Mouse (Mus musculus): ENCODE results near the gene Alppl2. TPM values are rescaled to one million over a fixed set of nuclear protein-coding genes. Genes with fewer than 3 reads are reported as not detected.

Gene Alppl2
- polyA plus RNA-seq (2014; fragmentation: Nextera tagmentation; extraction: Ambion mirVana) = not detected in 2 replicates

DNA sequence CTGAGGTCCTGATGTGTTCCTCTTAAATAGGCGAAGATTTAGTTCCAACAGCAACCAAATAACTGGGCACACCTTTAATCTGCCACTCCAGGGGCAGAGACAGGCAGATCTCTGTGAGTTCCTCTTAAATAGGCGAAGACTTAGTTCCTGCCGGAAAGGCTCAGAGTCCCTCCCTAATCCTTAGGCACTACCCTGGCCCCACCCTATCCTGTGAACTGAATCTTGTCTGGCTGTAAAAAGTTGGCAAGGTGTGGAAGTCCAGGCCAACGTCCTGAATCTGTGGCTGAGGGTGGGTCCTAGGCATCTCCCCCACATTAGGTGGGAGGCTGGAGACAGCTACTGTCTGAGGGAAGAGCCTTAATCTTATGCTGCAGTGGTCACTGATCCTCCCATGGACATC, at the start of gene Alppl2:
Alppl2 (minus strand) TSS at position 101 of the 400 bp plus-strand sequence.
- H3K4me1 ChIP-seq (ENCODE audit: control insufficient read depth, insufficient read depth, low read length) = no peaks in the 10 kb centered on the region
- WGBS = 75% methylated on average over 4 of the region's 4 CpGs
- no peak for ATAC-seq (replicated peaks; ENCODE audit: insufficient number of reproducible peaks, low FRiP score, low TSS enrichment, low read depth)

DNA sequence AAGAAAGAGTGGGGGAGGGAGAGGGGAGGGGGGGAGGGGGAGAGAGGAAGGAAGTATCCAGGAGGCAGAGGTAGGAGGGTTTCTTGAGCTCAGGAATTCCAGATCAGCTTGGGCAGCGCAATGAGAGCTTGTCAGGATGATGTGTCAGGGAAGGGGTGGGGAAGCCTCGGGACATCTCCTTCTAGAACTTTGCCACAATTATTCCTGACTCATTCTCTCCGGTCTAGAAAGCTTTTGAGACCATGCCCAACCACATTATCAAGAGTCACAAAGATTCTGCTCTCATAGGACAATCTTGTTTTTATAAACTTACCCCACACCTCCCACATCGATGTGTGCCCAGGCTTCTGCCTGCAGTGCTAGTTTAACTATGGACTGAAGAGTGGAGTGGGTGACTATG, 42.1 kb upstream of the Alppl2 start:
- WGBS = 78% methylated on average over 4 of the region's 4 CpGs
- Histone ChIP-seq H3K4me1 (ENCODE audit: control insufficient read depth, insufficient read depth, low read length) (no peaks in the 10 kb centered on the region), H3K9ac (replicated peaks; ENCODE audit: low read length) (no peak overlapping the region), H3K27ac (replicated peaks; ENCODE audit: low read depth, low read length) (no peak overlapping the region), H3K27me3 (ENCODE audit: control insufficient read depth, insufficient read depth, low read length) (peaks cover 17% of the 10 kb centered on the region), H3K36me3 (replicated peaks; ENCODE audit: control insufficient read depth, insufficient read depth, low read depth, low read length) (no peaks in the 10 kb centered on the region), H3K4me2 (ENCODE audit: low read depth, low read length) (no peak overlapping the region), H3K4me3 (ENCODE audit: low read depth, low read length) (no peak overlapping the region), H3K9me3 (replicated peaks; ENCODE audit: control insufficient read depth, low read length) (no peaks in the 10 kb centered on the region)
- no peak for DNase-seq (ENCODE audit: low spot score)
- no peak for ATAC-seq (replicated peaks; ENCODE audit: insufficient number of reproducible peaks, low FRiP score, low TSS enrichment, low read depth)

More for the DNA sequence above, at the start of gene Alppl2:
- no peak within 1 kb of the TSS for H3K27ac ChIP-seq (replicated peaks; ENCODE audit: low read depth, low read length)
- H3K9ac ChIP-seq (replicated peaks; ENCODE audit: low read length) = no peak within 1 kb of the TSS
- no peaks in the 10 kb centered on the region for H3K9me3 ChIP-seq (replicated peaks; ENCODE audit: control insufficient read depth, low read length)
- no peak within 1 kb of the TSS for H3K4me2 ChIP-seq (ENCODE audit: low read depth, low read length)
- no peak within 1 kb of the TSS for H3K4me3 ChIP-seq (ENCODE audit: low read depth, low read length)
- no peaks in the 10 kb centered on the region for H3K36me3 ChIP-seq (replicated peaks; ENCODE audit: control insufficient read depth, insufficient read depth, low read depth, low read length)
- DNase-seq (ENCODE audit: low spot score) = no peak
- no peaks in the 10 kb centered on the region for H3K27me3 ChIP-seq (ENCODE audit: control insufficient read depth, insufficient read depth, low read length)

DNA sequence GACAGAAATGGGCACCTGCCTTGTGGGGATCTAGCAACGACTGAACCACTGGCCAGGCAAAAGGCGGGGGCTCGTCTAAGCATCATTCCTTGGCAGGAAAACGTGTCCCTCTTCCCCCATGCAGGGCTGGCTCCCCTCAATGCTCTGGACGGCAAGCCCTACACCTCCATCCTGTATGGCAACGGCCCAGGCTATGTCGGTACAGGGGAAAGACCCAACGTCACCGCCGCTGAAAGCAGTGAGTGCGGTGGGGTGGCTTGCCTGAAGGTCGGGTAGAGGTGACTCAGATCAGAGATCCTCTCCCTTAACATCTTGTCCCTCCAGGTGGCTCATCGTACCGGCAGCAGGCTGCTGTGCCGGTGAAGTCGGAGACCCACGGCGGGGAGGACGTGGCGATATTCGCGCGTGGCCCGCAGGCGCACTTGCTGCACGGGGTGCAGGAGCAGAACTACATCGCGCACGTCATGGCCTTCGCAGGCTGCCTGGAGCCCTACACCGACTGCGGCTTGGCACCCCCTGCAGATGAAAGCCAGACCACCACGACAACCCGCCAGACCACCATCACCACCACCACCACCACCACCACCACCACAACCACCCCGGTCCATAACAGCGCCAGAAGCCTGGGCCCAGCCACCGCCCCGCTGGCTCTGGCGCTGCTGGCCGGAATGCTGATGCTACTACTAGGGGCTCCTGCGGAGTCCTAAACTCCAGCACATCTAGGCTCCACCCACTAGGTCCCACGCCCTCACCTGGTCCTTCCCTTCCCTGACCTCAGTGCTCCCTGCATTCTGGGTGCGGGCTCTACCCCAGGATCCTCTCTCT, 37.7 kb upstream of the Alppl2 start:
- no peak overlapping the region for H3K27ac ChIP-seq (replicated peaks; ENCODE audit: low read depth, low read length)
- H3K27me3 ChIP-seq (ENCODE audit: control insufficient read depth, insufficient read depth, low read length) = peaks cover 22% of the 10 kb centered on the region
- WGBS = 9% methylated on average over 43 of the region's 43 CpGs
- H3K4me3 ChIP-seq (ENCODE audit: low read depth, low read length) = peak overlapping the region; percentile 10; the same call in 1 of the 2 replicates
- H3K9ac ChIP-seq (replicated peaks; ENCODE audit: low read length) = 0 out of 2 replicates have a peak overlapping the region, but pooled peaks have one; percentile 13
- H3K36me3 ChIP-seq (replicated peaks; ENCODE audit: control insufficient read depth, insufficient read depth, low read depth, low read length) = no peaks in the 10 kb centered on the region
- ATAC-seq (replicated peaks; ENCODE audit: insufficient number of reproducible peaks, low FRiP score, low TSS enrichment, low read depth) (no peak), DNase-seq (ENCODE audit: low spot score) (no peak)
- H3K4me2 ChIP-seq (ENCODE audit: low read depth, low read length) = peak overlapping the region; percentile 16
- no peaks in the 10 kb centered on the region for H3K9me3 ChIP-seq (replicated peaks; ENCODE audit: control insufficient read depth, low read length)
- H3K4me1 ChIP-seq (ENCODE audit: control insufficient read depth, insufficient read depth, low read length) = no peaks in the 10 kb centered on the region

DNA sequence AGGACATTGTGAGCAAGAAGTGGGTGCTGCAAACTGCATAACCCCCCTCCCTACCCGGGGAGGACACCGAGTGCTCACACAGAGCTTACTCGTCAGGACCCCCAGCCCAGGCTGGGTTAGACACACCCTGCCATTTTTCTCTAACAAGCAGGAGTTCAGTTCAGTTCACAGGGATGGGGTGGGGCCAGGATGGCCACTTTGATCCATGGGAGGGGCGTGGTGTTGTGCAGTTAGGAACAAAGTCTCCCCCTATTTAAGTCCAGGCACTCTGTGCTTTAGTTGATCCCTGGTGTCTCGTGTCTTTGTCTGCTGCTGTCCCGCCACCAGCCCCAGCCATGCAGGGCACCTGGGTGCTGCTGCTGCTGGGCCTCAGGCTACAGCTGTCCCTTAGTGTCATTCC, 34.9 kb upstream of the Alppl2 start, which contains the start of gene Akp3:
Akp3 (plus strand) TSS at position 301 of the 400 bp plus-strand sequence.
- WGBS = 81% methylated on average over 6 of the region's 6 CpGs
- DNase-seq (ENCODE audit: low spot score) = no peak
- no peak within 1 kb of the TSS for H3K27ac ChIP-seq (replicated peaks; ENCODE audit: low read depth, low read length)
- H3K36me3 ChIP-seq (replicated peaks; ENCODE audit: control insufficient read depth, insufficient read depth, low read depth, low read length) = no peaks in the 10 kb centered on the region
- H3K4me1 ChIP-seq (ENCODE audit: control insufficient read depth, insufficient read depth, low read length) = no peaks in the 10 kb centered on the region
- no peak within 1 kb of the TSS for H3K4me2 ChIP-seq (ENCODE audit: low read depth, low read length)
- no peak within 1 kb of the TSS for H3K9ac ChIP-seq (replicated peaks; ENCODE audit: low read length)
- H3K4me3 ChIP-seq (ENCODE audit: low read depth, low read length) = no peak within 1 kb of the TSS
- no peak for ATAC-seq (replicated peaks; ENCODE audit: insufficient number of reproducible peaks, low FRiP score, low TSS enrichment, low read depth)
- H3K9me3 ChIP-seq (replicated peaks; ENCODE audit: control insufficient read depth, low read length) = no peaks in the 10 kb centered on the region
- H3K27me3 ChIP-seq (ENCODE audit: control insufficient read depth, insufficient read depth, low read length) = peaks cover 22% of the 10 kb centered on the region

DNA sequence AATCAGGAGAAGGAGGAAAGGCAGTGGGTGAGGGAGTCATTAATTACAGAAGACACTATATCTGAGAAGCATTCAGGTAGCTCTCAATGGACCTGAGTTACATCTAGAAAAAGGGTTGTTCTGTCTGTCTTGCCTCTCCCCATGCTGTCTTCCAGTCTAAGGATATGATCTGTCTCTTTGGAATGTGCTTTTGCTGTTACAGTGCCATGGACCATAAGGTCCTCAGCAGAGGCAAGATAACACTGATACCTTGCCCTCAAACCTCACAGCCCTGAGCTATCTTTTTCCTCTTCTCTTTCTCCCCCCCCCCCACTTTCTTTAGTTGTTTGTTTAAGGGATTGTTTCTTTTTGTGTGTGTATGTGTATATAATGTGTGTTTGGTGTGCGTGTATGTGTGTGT, 25.1 kb upstream of the Alppl2 start:
- 83% methylated on average over 1 of the region's 1 CpGs for WGBS
- no peak overlapping the region for H3K4me2 ChIP-seq (ENCODE audit: low read depth, low read length)
- no peak overlapping the region for H3K4me3 ChIP-seq (ENCODE audit: low read depth, low read length)
- H3K4me1 ChIP-seq (ENCODE audit: control insufficient read depth, insufficient read depth, low read length) = no peaks in the 10 kb centered on the region
- DNase-seq (ENCODE audit: low spot score) (no peak), ATAC-seq (replicated peaks; ENCODE audit: insufficient number of reproducible peaks, low FRiP score, low TSS enrichment, low read depth) (no peak)
- no peak overlapping the region for H3K9ac ChIP-seq (replicated peaks; ENCODE audit: low read length)
- H3K9me3 ChIP-seq (replicated peaks; ENCODE audit: control insufficient read depth, low read length) = no peaks in the 10 kb centered on the region
- H3K27ac ChIP-seq (replicated peaks; ENCODE audit: low read depth, low read length) = no peak overlapping the region
- H3K27me3 ChIP-seq (ENCODE audit: control insufficient read depth, insufficient read depth, low read length) = no peaks in the 10 kb centered on the region
- no peaks in the 10 kb centered on the region for H3K36me3 ChIP-seq (replicated peaks; ENCODE audit: control insufficient read depth, insufficient read depth, low read depth, low read length)

GRCm38 (mm10) chr1:87111719-87112354, 22.1 kb upstream of the Alppl2 start:
- DNase-seq (ENCODE audit: low spot score) (peak; percentile 39), ATAC-seq (replicated peaks; ENCODE audit: insufficient number of reproducible peaks, low FRiP score, low TSS enrichment, low read depth) (no peak)
- WGBS = 37% methylated on average over 8 of the region's 9 CpGs

GRCm38 (mm10) chr1:87108564-87108963, 18.8 kb upstream of the Alppl2 start:
- no peaks in the 10 kb centered on the region for H3K36me3 ChIP-seq (replicated peaks; ENCODE audit: control insufficient read depth, insufficient read depth, low read depth, low read length)
- H3K27ac ChIP-seq (replicated peaks; ENCODE audit: low read depth, low read length) = no peak overlapping the region
- no peaks in the 10 kb centered on the region for H3K27me3 ChIP-seq (ENCODE audit: control insufficient read depth, insufficient read depth, low read length)
- H3K9ac ChIP-seq (replicated peaks; ENCODE audit: low read length) = no peak overlapping the region
- H3K4me2 ChIP-seq (ENCODE audit: low read depth, low read length) = no peak overlapping the region
- no peak overlapping the region for H3K4me3 ChIP-seq (ENCODE audit: low read depth, low read length)
- no peak for DNase-seq (ENCODE audit: low spot score)
- WGBS = 80% methylated on average over 4 of the region's 4 CpGs
- H3K9me3 ChIP-seq (replicated peaks; ENCODE audit: control insufficient read depth, low read length) = no peaks in the 10 kb centered on the region
- ATAC-seq (replicated peaks; ENCODE audit: insufficient number of reproducible peaks, low FRiP score, low TSS enrichment, low read depth) = no peak
- no peaks in the 10 kb centered on the region for H3K4me1 ChIP-seq (ENCODE audit: control insufficient read depth, insufficient read depth, low read length)

More at GRCm38 (mm10) chr1:87111719-87112354, 22.1 kb upstream of the Alppl2 start:
- Histone ChIP-seq H3K4me3 (ENCODE audit: low read depth, low read length) (no peak overlapping the region), H3K27me3 (ENCODE audit: control insufficient read depth, insufficient read depth, low read length) (no peaks in the 10 kb centered on the region), H3K9me3 (replicated peaks; ENCODE audit: control insufficient read depth, low read length) (no peaks in the 10 kb centered on the region), H3K36me3 (replicated peaks; ENCODE audit: control insufficient read depth, insufficient read depth, low read depth, low read length) (no peaks in the 10 kb centered on the region), H3K9ac (replicated peaks; ENCODE audit: low read length) (no peak overlapping the region), H3K27ac (replicated peaks; ENCODE audit: low read depth, low read length) (no peak overlapping the region), H3K4me2 (ENCODE audit: low read depth, low read length) (no peak overlapping the region), H3K4me1 (ENCODE audit: control insufficient read depth, insufficient read depth, low read length) (no peaks in the 10 kb centered on the region)

DNA sequence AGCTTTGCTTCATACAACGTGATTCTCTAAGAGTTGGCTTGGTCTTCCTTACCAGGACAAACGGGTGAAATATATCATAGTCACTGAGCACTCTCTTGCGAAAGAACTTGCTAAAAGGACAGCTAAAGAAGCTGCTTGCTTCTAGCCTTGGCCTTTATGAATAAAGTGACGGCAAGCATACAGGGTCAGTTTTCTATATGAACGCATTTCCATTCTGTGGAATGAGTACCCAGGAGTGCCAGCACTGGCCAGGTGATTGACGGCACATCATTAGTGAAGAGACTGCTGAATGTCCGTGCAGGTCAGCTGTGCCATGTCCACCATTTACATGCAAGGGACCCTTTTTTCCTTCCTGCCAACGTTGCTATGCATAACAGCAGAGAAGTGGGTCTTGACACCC, 16.8 kb upstream of the Alppl2 start:
- Histone ChIP-seq H3K9me3 (replicated peaks; ENCODE audit: control insufficient read depth, low read length) (no peaks in the 10 kb centered on the region), H3K27me3 (ENCODE audit: control insufficient read depth, insufficient read depth, low read length) (no peaks in the 10 kb centered on the region), H3K4me2 (ENCODE audit: low read depth, low read length) (no peak overlapping the region), H3K27ac (replicated peaks; ENCODE audit: low read depth, low read length) (no peak overlapping the region), H3K4me3 (ENCODE audit: low read depth, low read length) (no peak overlapping the region), H3K9ac (replicated peaks; ENCODE audit: low read length) (no peak overlapping the region), H3K4me1 (ENCODE audit: control insufficient read depth, insufficient read depth, low read length) (no peaks in the 10 kb centered on the region), H3K36me3 (replicated peaks; ENCODE audit: control insufficient read depth, insufficient read depth, low read depth, low read length) (no peaks in the 10 kb centered on the region)
- DNase-seq (ENCODE audit: low spot score) (no peak), ATAC-seq (replicated peaks; ENCODE audit: insufficient number of reproducible peaks, low FRiP score, low TSS enrichment, low read depth) (no peak)
- 79% methylated on average over 8 of the region's 8 CpGs for WGBS

Measured in embryonic facial prominence, embryonic 11.5 days (tissue).